Mouse (Mus musculus) MEL (cell line): ENCODE measurements around the gene Fam171a1. TPM values are rescaled to one million over a fixed set of nuclear protein-coding genes. Genes with fewer than 3 reads are reported as not detected.

ENCODE experiments used
- DNase-seq: peaks from one replicate; pipeline ENCODE4 v3.0.0; 2011; ENCODE audit warnings: low read depth, low spot score
- H3K27ac ChIP-seq: 2 replicates; pipeline ENCODE4 v1.5.1; 2012; ENCODE audit warnings: low read depth, mild to moderate bottlenecking, control low read depth, low read length, moderate library complexity; ENCODE audit not compliant: control insufficient read depth
- H3K27me3 ChIP-seq, 2 experiments: fragments of 150-350 bp in 1 of 2; sonication (generic) in 1 of 2; 2 replicates each; pipeline ENCODE4 v1.6.1; 2012; ENCODE audit warnings: low read length in 2 of 2, mild to moderate bottlenecking in 2 of 2, improper control_type of control experiment in 1 of 2, moderate library complexity in 1 of 2; ENCODE audit not compliant: insufficient read depth in 2 of 2, control insufficient read depth in 1 of 2
- H3K36me3 ChIP-seq, 2 experiments: 2 replicates each; pipeline ENCODE4 v1.6.1; 2012 to 2014; ENCODE audit warnings: low read length in 2 of 2, improper control_type of control experiment in 1 of 2, inconsistent platforms in 1 of 2, mild to moderate bottlenecking in 1 of 2; ENCODE audit not compliant: insufficient read depth in 2 of 2, control insufficient read depth in 1 of 2
- H3K4me1 ChIP-seq, 2 experiments: fragments of 150-350 bp in 1 of 2; sonication (generic) in 1 of 2; 2 replicates each; pipeline ENCODE4 v1.6.1; 2012; ENCODE audit warnings: low read length in 2 of 2, improper control_type of control experiment in 1 of 2, mild to moderate bottlenecking in 1 of 2; ENCODE audit not compliant: insufficient read depth in 2 of 2, control insufficient read depth in 1 of 2
- H3K4me3 ChIP-seq, 2 experiments: fragments of 150-350 bp in 1 of 2; sonication (generic) in 1 of 2; 2 replicates each; pipeline ENCODE4 v1.5.1; 2012; ENCODE audit warnings: low read depth in 2 of 2, low read length in 2 of 2, mild to moderate bottlenecking in 2 of 2, moderate library complexity in 2 of 2, control low read depth in 1 of 2, improper control_type of control experiment in 1 of 2; ENCODE audit not compliant: control insufficient read depth in 1 of 2, insufficient read depth in 1 of 2
- H3K79me2 ChIP-seq: 2 replicates; pipeline ENCODE4 v1.6.1; 2012; ENCODE audit warnings: mild to moderate bottlenecking, low read length, moderate library complexity; ENCODE audit not compliant: control insufficient read depth, poor library complexity, insufficient read depth
- H3K9ac ChIP-seq: 2 replicates; pipeline ENCODE4 v1.6.1; 2012; ENCODE audit warnings: low read depth, mild to moderate bottlenecking, control low read depth, low read length, moderate library complexity; ENCODE audit not compliant: control insufficient read depth, poor library complexity, severe bottlenecking
- H3K9me3 ChIP-seq: fragments of 150-350 bp; sonication (generic); replicated peaks from 2 replicates; pipeline ENCODE4 v1.6.1; 2012; ENCODE audit warnings: mild to moderate bottlenecking, low read length, improper control_type of control experiment, moderate library complexity; ENCODE audit not compliant: insufficient read depth
- BHLHE40 ChIP-seq: IDR thresholded peaks from 2 replicates; pipeline ENCODE4 v1.6.1; 2012; ENCODE audit warnings: low read depth, mild to moderate bottlenecking, inconsistent platforms, low read length, improper control_type of control experiment, borderline replicate concordance
- CTCF ChIP-seq, 3 experiments: IDR thresholded peaks in 2 of 3; conservative IDR thresholded peaks in 1 of 3; 2 replicates each; pipeline ENCODE4 v1.5.1; 2011 to 2012; ENCODE audit warnings: low read length in 3 of 3, low read depth in 2 of 3, mild to moderate bottlenecking in 2 of 3, improper control_type of control experiment in 1 of 3, inconsistent platforms in 1 of 3, mixed read lengths in 1 of 3, moderate library complexity in 1 of 3; ENCODE audit not compliant: control insufficient read depth in 1 of 3, insufficient read depth in 1 of 3, poor library complexity in 1 of 3, severe bottlenecking in 1 of 3
- E2F4 ChIP-seq: IDR thresholded peaks from 2 replicates; pipeline ENCODE4 v1.6.1; 2011; ENCODE audit warnings: low read depth, low read length, improper control_type of control experiment, borderline replicate concordance
- GABPA ChIP-seq: IDR thresholded peaks from 2 replicates; pipeline ENCODE4 v1.6.1; 2012; ENCODE audit warnings: low read depth, mild to moderate bottlenecking, inconsistent platforms, low read length, improper control_type of control experiment, moderate library complexity
- JUND ChIP-seq: IDR thresholded peaks from 2 replicates; pipeline ENCODE4 v1.6.1; 2011; ENCODE audit warnings: low read depth, mild to moderate bottlenecking, improper control_type of control experiment, low read length
- MAFK ChIP-seq: IDR thresholded peaks from 2 replicates; pipeline ENCODE4 v1.6.1; 2011; ENCODE audit warnings: low read depth, mild to moderate bottlenecking, low read length, improper control_type of control experiment, borderline replicate concordance
- MAX ChIP-seq: IDR thresholded peaks from 2 replicates; pipeline ENCODE4 v1.6.1; 2011; ENCODE audit warnings: low read length, improper control_type of control experiment
- MEF2A ChIP-seq: IDR thresholded peaks from 2 replicates; pipeline ENCODE4 v1.6.1; 2014; ENCODE audit warnings: low read depth, mild to moderate bottlenecking, inconsistent platforms, low read length, improper control_type of control experiment; ENCODE audit not compliant: poor library complexity, insufficient replicate concordance, severe bottlenecking; ENCODE audit errors: extremely low read depth
- POLR2A ChIP-seq, 2 experiments: IDR thresholded peaks; 2 replicates each; pipeline ENCODE4 v1.6.1; 2011 to 2012; ENCODE audit warnings: low read length in 2 of 2, mild to moderate bottlenecking in 2 of 2, control low read depth in 1 of 2, improper control_type of control experiment in 1 of 2, low read depth in 1 of 2, moderate library complexity in 1 of 2; ENCODE audit not compliant: control insufficient read depth in 1 of 2, insufficient read depth in 1 of 2, poor library complexity in 1 of 2
- SIN3A ChIP-seq: IDR thresholded peaks from 2 replicates; pipeline ENCODE4 v1.6.1; 2012; ENCODE audit warnings: low read length, improper control_type of control experiment, inconsistent platforms
- TAL1 ChIP-seq: IDR thresholded peaks from 2 replicates; pipeline ENCODE4 v1.6.1; 2012; ENCODE audit warnings: mild to moderate bottlenecking, inconsistent platforms, low read length, moderate library complexity, mixed read lengths
- TBP ChIP-seq: IDR thresholded peaks from 2 replicates; pipeline ENCODE4 v1.8.0; 2011; ENCODE audit warnings: low read depth, low read length, improper control_type of control experiment
- UBTF ChIP-seq: IDR thresholded peaks from 2 replicates; pipeline ENCODE4 v1.6.1; 2012; ENCODE audit warnings: low read depth, mild to moderate bottlenecking, inconsistent platforms, low read length, improper control_type of control experiment, moderate library complexity, borderline replicate concordance; ENCODE audit not compliant: insufficient read depth
- USF1 ChIP-seq: IDR thresholded peaks from 2 replicates; pipeline ENCODE4 v1.6.1; 2014; ENCODE audit warnings: low read depth, mild to moderate bottlenecking, inconsistent platforms, low read length, improper control_type of control experiment, moderate library complexity
- ZKSCAN1 ChIP-seq: IDR thresholded peaks from 2 replicates; pipeline ENCODE4 v1.6.1; 2012; ENCODE audit warnings: low read depth, mild to moderate bottlenecking, inconsistent platforms, low read length, improper control_type of control experiment, moderate library complexity
- ZMIZ1 ChIP-seq: IDR thresholded peaks from 2 replicates; pipeline ENCODE4 v1.6.1; 2012; ENCODE audit warnings: low read depth, mild to moderate bottlenecking, inconsistent platforms, low read length, improper control_type of control experiment, moderate library complexity
- ZNF384 ChIP-seq: IDR thresholded peaks from 2 replicates; pipeline ENCODE4 v1.6.1; 2012; ENCODE audit warnings: low read depth, mild to moderate bottlenecking, inconsistent platforms, low read length, improper control_type of control experiment
- polyA plus RNA-seq, 2 experiments: library from polyadenylated mRNA; stranded (reverse) in 1 of 2; unstranded in 1 of 2; fragments of >175 nt in 1 of 2; fragments of >200 nt in 1 of 2; gene quantifications; 2 replicates each; pipeline versions ENCODE4 v1.2.1 to v1.2.4; 2012; ENCODE audit warnings: low replicate concordance in 2 of 2, low read depth in 1 of 2; ENCODE audit not compliant: insufficient read length in 2 of 2, insufficient read depth in 1 of 2, missing spikeins in 1 of 2
- total RNA-seq: library from RNA; depleted of rRNA; stranded (reverse); fragments of 300-350 nt; gene quantifications from 2 replicates; pipeline ENCODE4 v1.2.3, GENCODE M21; 2012

Fam171a1 gene
- total and polyA plus RNA-seq, 3 experiments: not detected

GRCm38 (mm10) chr2:3251309-3251708, 137.3 kb downstream of the Fam171a1 start:
- Histone ChIP-seq H3K79me2 (no peaks in the 10 kb centered on the region), H3K36me3 (no peaks in the 10 kb centered on the region), H3K4me3 (no peak overlapping the region), H3K27me3 (no peaks in the 10 kb centered on the region), H3K27ac (no peak overlapping the region), H3K9ac (no peak overlapping the region), H3K9me3 (no peaks in the 10 kb centered on the region), H3K4me1 (no peaks in the 10 kb centered on the region)
- DNase-seq: no peak
- TF ChIP-seq ZNF384 (no peak), TBP (no peak), USF1 (no peak), TAL1 (no peak), UBTF (no peak), ZKSCAN1 (no peak), BHLHE40 (no peak), POLR2A (IDR thresholded peaks at IDR 0.05; ENCODE audit: control insufficient read depth in 1 of 2, insufficient read depth in 1 of 2, low read depth in 1 of 2, low read length in 2 of 2, poor library complexity in 1 of 2) (no peak), ZMIZ1 (no peak)

- Histone ChIP-seq H3K79me2 (no peaks in the 10 kb centered on the region), H3K27me3 (no peaks in the 10 kb centered on the region), H3K4me1 (no peaks in the 10 kb centered on the region), H3K9ac (no peak overlapping the region), H3K36me3 (no peaks in the 10 kb centered on the region), H3K4me3 (no peak overlapping the region), H3K27ac (no peak overlapping the region), H3K9me3 (no peaks in the 10 kb centered on the region)
- TF ChIP-seq MAFK (no peak), MAX (no peak), TAL1 (no peak), ZKSCAN1 (no peak), MEF2A (no peak), CTCF (IDR thresholded peaks at IDR 0.05 in 2 of 3, conservative IDR thresholded peaks at IDR 0.05 in 1 of 3; ENCODE audit: control insufficient read depth in 1 of 3, insufficient read depth in 1 of 3, low read depth in 2 of 3, low read length in 3 of 3, poor library complexity in 1 of 3, severe bottlenecking in 1 of 3) (no peak), E2F4 (no peak), USF1 (no peak), JUND (no peak)
- DNase-seq: no peak
Observed at GRCm38 (mm10) chr2:3266466-3266865, 152.4 kb downstream of the Fam171a1 start.

- Histone ChIP-seq H3K9me3 (no peaks in the 10 kb centered on the region), H3K36me3 (no peaks in the 10 kb centered on the region)
Observed at GRCm38 (mm10) chr2:3267879-3268278, 153.9 kb downstream of the Fam171a1 start.

More at GRCm38 (mm10) chr2:3267879-3268278, 153.9 kb downstream of the Fam171a1 start:
- Histone ChIP-seq H3K9ac (no peak overlapping the region), H3K27me3 (no peaks in the 10 kb centered on the region), H3K4me1 (no peaks in the 10 kb centered on the region), H3K27ac (no peak overlapping the region), H3K79me2 (no peaks in the 10 kb centered on the region), H3K4me3 (no peak overlapping the region)
- DNase-seq: no peak
- no peak for TF ChIP-seq GABPA
- no peak for TF ChIP-seq MAX
- TF ChIP-seq SIN3A: no peak
